ENCODE assay signal across 7 mouse cellular contexts in genomic region chr6:83443441-83444340, GRCm38 (mm10). TPM values are rescaled to one million over a fixed set of nuclear protein-coding genes. Genes with fewer than 3 reads are reported as not detected.
DNase-seq lines count a peak whose midpoint lies in the region; ATAC-seq and TF ChIP-seq lines count a peak whose summit lies in the region.

No protein-coding gene starts in this region.

- no peak overlapping the region for H3K4me3 ChIP-seq in embryonic facial prominence, embryonic 12.5 days
- peak overlapping the region; percentile 13 for H3K4me3 ChIP-seq in heart, embryonic 12.5 days
- peak overlapping the region; percentile 74 for H3K4me3 ChIP-seq in kidney, embryonic 15.5 days (replicated peaks)
- H3K4me3 ChIP-seq in liver, adult 2 months (ENCODE audit: insufficient read depth, low read depth, low read length): no peak overlapping the region
- peak overlapping the region; percentile 85 for H3K4me3 ChIP-seq in myocyte

- peak overlapping the region; percentile 28 for H3K4me2 ChIP-seq in embryonic facial prominence, embryonic 12.5 days (replicated peaks)
- H3K4me2 ChIP-seq in heart, embryonic 12.5 days: peak overlapping the region; percentile 78
- H3K4me2 ChIP-seq in kidney, embryonic 15.5 days: peak overlapping the region; percentile 86
- peak overlapping the region; percentile 87 for H3K4me2 ChIP-seq in myocyte (ENCODE audit: low read depth)

- no peak overlapping the region for H3ac ChIP-seq in myocyte (ENCODE audit: control insufficient read depth, insufficient read length)

- H3K9ac ChIP-seq in embryonic facial prominence, embryonic 12.5 days: peak overlapping the region; percentile 19; the same call in 1 of the 2 replicates
- peak overlapping the region; percentile 57 for H3K9ac ChIP-seq in heart, embryonic 12.5 days
- no peak overlapping the region for H3K9ac ChIP-seq in kidney, embryonic 15.5 days
- H3K9ac ChIP-seq in liver, adult 2 months (ENCODE audit: low read depth, low read length): no peak overlapping the region

- H3K27me3 ChIP-seq in embryonic facial prominence, embryonic 12.5 days: no peaks in the 10 kb centered on the region
- no peaks in the 10 kb centered on the region for H3K27me3 ChIP-seq in heart, embryonic 12.5 days (replicated peaks)
- H3K27me3 ChIP-seq in kidney, embryonic 15.5 days: no peaks in the 10 kb centered on the region
- H3K27me3 ChIP-seq in liver, adult 2 months (ENCODE audit: control insufficient read depth, insufficient read depth, low read length): no peaks in the 10 kb centered on the region
- no peaks in the 10 kb centered on the region for H3K27me3 ChIP-seq in myocyte (ENCODE audit: control insufficient read depth, insufficient read depth, insufficient read length)

- 13% methylated on average over 13 of the region's 13 CpGs for WGBS in embryonic facial prominence, embryonic 12.5 days
- WGBS in heart, embryonic 12.5 days: 7% methylated on average over 13 of the region's 13 CpGs
- WGBS in kidney, embryonic 15.5 days: 3% methylated on average over 13 of the region's 13 CpGs
- WGBS in liver, adult 2 months: 27% methylated on average over 13 of the region's 13 CpGs

- peaks cover 67% of the 10 kb centered on the region for H3K4me1 ChIP-seq in embryonic facial prominence, embryonic 12.5 days
- H3K4me1 ChIP-seq in heart, embryonic 12.5 days (replicated peaks): peaks cover 93% of the 10 kb centered on the region
- peaks cover 98% of the 10 kb centered on the region for H3K4me1 ChIP-seq in kidney, embryonic 15.5 days
- H3K4me1 ChIP-seq in liver, adult 2 months (ENCODE audit: control insufficient read depth, insufficient read depth, low read length): peaks cover 21% of the 10 kb centered on the region

- TF ChIP-seq CTCF in liver, adult 2 months (IDR thresholded peaks at IDR 0.05; ENCODE audit: low read depth, low read length): no peak

- peak; percentile 88 for DNase-seq in brain, adult 2 months (ENCODE audit: low read depth, low spot score)
- peak; percentile 76 for DNase-seq in liver, adult 2 months (ENCODE audit: extremely low read depth, low read depth, low spot score)
- peak; percentile 73 to 86 for DNase-seq in urinary bladder, postnatal 36 days (ENCODE audit: low spot score in 2 of 2)

- H3K27ac ChIP-seq in embryonic facial prominence, embryonic 12.5 days: peak overlapping the region; percentile 37; the same call in 1 of the 2 replicates
- H3K27ac ChIP-seq in heart, embryonic 12.5 days (ENCODE audit: poor library complexity, severe bottlenecking): peak overlapping the region; percentile 95
- H3K27ac ChIP-seq in kidney, embryonic 15.5 days: peak overlapping the region; percentile 95
- H3K27ac ChIP-seq in liver, adult 2 months (replicated peaks; ENCODE audit: insufficient read depth, low read depth, low read length): no peak overlapping the region; the same call in 1 of the 2 replicates

- no peak for ATAC-seq in embryonic facial prominence, embryonic 12.5 days (ENCODE audit: insufficient number of reproducible peaks, insufficient read depth, low FRiP score, low TSS enrichment)
- ATAC-seq in heart, embryonic 12.5 days (ENCODE audit: insufficient number of reproducible peaks, low FRiP score): peak; percentile 69
- ATAC-seq in kidney, embryonic 15.5 days (replicated peaks; ENCODE audit: low FRiP score): peak; percentile 78

- H3K79me2 ChIP-seq in liver, adult 2 months (ENCODE audit: control insufficient read depth, insufficient read depth, low read length): peaks cover 19% of the 10 kb centered on the region
- peaks cover 35% of the 10 kb centered on the region for H3K79me2 ChIP-seq in myocyte (ENCODE audit: control insufficient read depth, insufficient read depth)

- TF ChIP-seq POLR2A in liver, adult 2 months (IDR thresholded peaks at IDR 0.05; ENCODE audit: extremely low read depth, insufficient read depth, low read length): no peak
- TF ChIP-seq POLR2A in myocyte (IDR thresholded peaks at IDR 0.05; ENCODE audit: insufficient read length, low read depth): no peak

- peaks cover 31% of the 10 kb centered on the region; the same call in 1 of the 2 replicates for H3K36me3 ChIP-seq in embryonic facial prominence, embryonic 12.5 days
- H3K36me3 ChIP-seq in heart, embryonic 12.5 days: peaks cover 27% of the 10 kb centered on the region
- H3K36me3 ChIP-seq in kidney, embryonic 15.5 days: peaks cover 31% of the 10 kb centered on the region
- no peaks in the 10 kb centered on the region for H3K36me3 ChIP-seq in liver, adult 2 months (ENCODE audit: control insufficient read depth, insufficient read depth, low read length)
- H3K36me3 ChIP-seq in myocyte (ENCODE audit: control insufficient read depth, insufficient read depth): no peaks in the 10 kb centered on the region

- H3K9me3 ChIP-seq in embryonic facial prominence, embryonic 12.5 days: no peaks in the 10 kb centered on the region
- H3K9me3 ChIP-seq in heart, embryonic 12.5 days (replicated peaks): no peaks in the 10 kb centered on the region
- H3K9me3 ChIP-seq in kidney, embryonic 15.5 days (replicated peaks): no peaks in the 10 kb centered on the region

TF ChIP-seq in myocyte, 11 proteins besides CTCF, POLR2A, EP300 and RAD21:
- no peak for TF ChIP-seq SRF (IDR thresholded peaks at IDR 0.05; ENCODE audit: control insufficient read depth, insufficient read length, low read depth)
- TF ChIP-seq TCF12 (IDR thresholded peaks at IDR 0.05; ENCODE audit: insufficient read depth, poor library complexity, severe bottlenecking): no peak
- no peak for TF ChIP-seq POLR2AphosphoS2 (IDR thresholded peaks at IDR 0.05; ENCODE audit: insufficient read length, low read depth)
- no peak for TF ChIP-seq USF1 (IDR thresholded peaks at IDR 0.05; ENCODE audit: low read depth)
- no peak for TF ChIP-seq MAX (IDR thresholded peaks at IDR 0.05; ENCODE audit: low read depth)
- TF ChIP-seq MYOG (IDR thresholded peaks at IDR 0.05; ENCODE audit: control insufficient read depth in 1 of 3, insufficient read depth in 1 of 3, insufficient read length in 2 of 3, low read depth in 2 of 3): no peak
- TF ChIP-seq CEBPB (IDR thresholded peaks at IDR 0.05; ENCODE audit: insufficient read depth, poor library complexity, severe bottlenecking): no peak
- no peak for TF ChIP-seq REST (IDR thresholded peaks at IDR 0.05; ENCODE audit: insufficient read depth, insufficient read length)
- TF ChIP-seq TCF3 (IDR thresholded peaks at IDR 0.05; ENCODE audit: insufficient read length, low read depth): no peak
- no peak for TF ChIP-seq E2F4 (IDR thresholded peaks at IDR 0.05; ENCODE audit: insufficient read depth)
- no peak for TF ChIP-seq MYOD1 (IDR thresholded peaks at IDR 0.05; ENCODE audit: control insufficient read depth in 1 of 3, insufficient read length in 2 of 3, low read depth in 2 of 3)

RNA-seq across cellular contexts. Expression of gene Tet3, which starts 15.2 kb away (rescaled TPM):
- polyA plus RNA-seq in embryonic facial prominence, embryonic 12.5 days (2016; fragmentation: Nextera tagmentation; extraction: Ambion mirVana): 40.0 and 41.1 TPM in 2 replicates
- polyA plus RNA-seq in heart, embryonic 12.5 days (2016; fragmentation: Nextera tagmentation; extraction: Ambion mirVana): 31.3 and 33.6 TPM in 2 replicates
- polyA plus RNA-seq in kidney, embryonic 15.5 days (2015; fragmentation: Nextera tagmentation; extraction: Ambion mirVana): 51.0 and 51.4 TPM in 2 replicates
- 4.6 and 6.6 TPM in 2 replicates for total RNA-seq in liver, adult 2 months (2014; rRNA removed)
- 3.5 and 4.5 TPM in 2 replicates for polyA plus RNA-seq in liver, adult 2 months (2012; rRNA removed)
- 11.4 TPM for polyA plus RNA-seq in myocyte (2012; fragmentation: generic; extraction: Trizol)

Comparison
In these comparisons a context has a peak if more than half of its experiments do, and no peak if none do; other contexts are left out.
1. H3K4me2 ChIP-seq: peak in every context shown above with its lines; median percentile 87 in myocyte; 86 in kidney, embryonic 15.5 days; 78 in heart, embryonic 12.5 days; 28 in embryonic facial prominence, embryonic 12.5 days.
2. H3K4me3 ChIP-seq: peak in heart, embryonic 12.5 days (single experiment), kidney, embryonic 15.5 days (single experiment) and myocyte (single experiment); none in embryonic facial prominence, embryonic 12.5 days (single experiment) and liver, adult 2 months (single experiment).
3. H3K9ac ChIP-seq: peak in embryonic facial prominence, embryonic 12.5 days (single experiment) and heart, embryonic 12.5 days (single experiment); none in kidney, embryonic 15.5 days (single experiment) and liver, adult 2 months (single experiment).
4. Peak in every context shown above with its lines, with median percentiles within 50 percentile points of each other: DNase-seq.